Mouse (Mus musculus): ENCODE data around the gene Chd3. TPM values are rescaled to one million over a fixed set of nuclear protein-coding genes. Genes with fewer than 3 reads are reported as not detected.

The Chd3 gene
- total and polyA plus RNA-seq, 2 experiments from 2014 or later, result 12.4 to 23.6 TPM

GRCm38 (mm10) chr11:69412548-69412947, 43.3 kb upstream of the Chd3 start:
- WGBS, result 54% methylated on average over 7 of the region's 7 CpGs
- ATAC-seq (ENCODE audit: insufficient read depth, low read depth) (no peak), DNase-seq (ENCODE audit: low spot score) (no peak)
- no peak overlapping the region for H3K9ac ChIP-seq (replicated peaks; ENCODE audit: low read depth, low read length)
- peak overlapping the region; percentile 98; the same call in 1 of the 2 replicates for H3K27ac ChIP-seq (ENCODE audit: low read depth)
- TF ChIP-seq EP300 (IDR thresholded peaks at IDR 0.05; ENCODE audit: low read depth) (no peak), CTCF (IDR thresholded peaks at IDR 0.05; ENCODE audit: low read depth) (no peak)
- H3K4me2 ChIP-seq (ENCODE audit: low read depth, low read length), result no peak overlapping the region
- H3K4me3 ChIP-seq (ENCODE audit: low read depth, low read length), result no peak overlapping the region
- no peaks in the 10 kb centered on the region for H3K9me3 ChIP-seq (replicated peaks; ENCODE audit: control insufficient read depth, low read length)
- H3K4me1 ChIP-seq (ENCODE audit: control insufficient read depth, insufficient read depth), result peaks cover 44% of the 10 kb centered on the region
- H3K36me3 ChIP-seq (replicated peaks; ENCODE audit: control insufficient read depth, insufficient read depth, low read length), result peaks cover 15% of the 10 kb centered on the region
- no peaks in the 10 kb centered on the region for H3K27me3 ChIP-seq (ENCODE audit: control insufficient read depth, insufficient read depth, low read length)

GRCm38 (mm10) chr11:69411538-69412203, 42.5 kb upstream of the Chd3 start:
- peak; percentile 86 for DNase-seq (ENCODE audit: low spot score)
- H3K4me1 ChIP-seq (ENCODE audit: control insufficient read depth, insufficient read depth), result peaks cover 39% of the 10 kb centered on the region

GRCm38 (mm10) chr11:69411073-69411535, 41.9 kb upstream of the Chd3 start:
- Histone ChIP-seq H3K4me3 (ENCODE audit: low read depth, low read length) (peak overlapping the region; percentile 89), H3K4me1 (ENCODE audit: control insufficient read depth, insufficient read depth) (peaks cover 39% of the 10 kb centered on the region), H3K4me2 (ENCODE audit: low read depth, low read length) (peak overlapping the region; percentile 96), H3K27ac (ENCODE audit: low read depth) (peak overlapping the region; percentile 98), H3K9ac (replicated peaks; ENCODE audit: low read depth, low read length) (peak overlapping the region; percentile 88), H3K9me3 (replicated peaks; ENCODE audit: control insufficient read depth, low read length) (no peaks in the 10 kb centered on the region), H3K36me3 (replicated peaks; ENCODE audit: control insufficient read depth, insufficient read depth, low read length) (peaks cover 30% of the 10 kb centered on the region), H3K27me3 (ENCODE audit: control insufficient read depth, insufficient read depth, low read length) (no peaks in the 10 kb centered on the region)
- peak; percentile 55 for ATAC-seq (ENCODE audit: insufficient read depth, low read depth)
- peak; percentile 96 for DNase-seq (ENCODE audit: low spot score)
- TF ChIP-seq EP300 (IDR thresholded peaks at IDR 0.05; ENCODE audit: low read depth), result peak; percentile 27; the same call in 1 of the 2 replicates
- TF ChIP-seq CTCF (IDR thresholded peaks at IDR 0.05; ENCODE audit: low read depth), result no peak
- WGBS, result under 1% methylated on average over 26 of the region's 26 CpGs

More at GRCm38 (mm10) chr11:69411538-69412203, 42.5 kb upstream of the Chd3 start:
- ATAC-seq (ENCODE audit: insufficient read depth, low read depth), result peak; percentile 24
- no peaks in the 10 kb centered on the region for H3K9me3 ChIP-seq (replicated peaks; ENCODE audit: control insufficient read depth, low read length)
- no peaks in the 10 kb centered on the region for H3K27me3 ChIP-seq (ENCODE audit: control insufficient read depth, insufficient read depth, low read length)
- H3K4me3 ChIP-seq (ENCODE audit: low read depth, low read length), result peak overlapping the region; percentile 89
- peak overlapping the region; percentile 96 for H3K4me2 ChIP-seq (ENCODE audit: low read depth, low read length)
- WGBS, result under 1% methylated on average over 37 of the region's 39 CpGs
- peak overlapping the region; percentile 98 for H3K27ac ChIP-seq (ENCODE audit: low read depth)
- peaks cover 24% of the 10 kb centered on the region for H3K36me3 ChIP-seq (replicated peaks; ENCODE audit: control insufficient read depth, insufficient read depth, low read length)
- peak overlapping the region; percentile 88 for H3K9ac ChIP-seq (replicated peaks; ENCODE audit: low read depth, low read length)
- TF ChIP-seq CTCF (IDR thresholded peaks at IDR 0.05; ENCODE audit: low read depth) (no peak), EP300 (IDR thresholded peaks at IDR 0.05; ENCODE audit: low read depth) (0 out of 2 replicates have a peak, but pooled peaks have one; percentile 2)

- TF ChIP-seq CTCF (IDR thresholded peaks at IDR 0.05; ENCODE audit: low read depth) (no peak), EP300 (IDR thresholded peaks at IDR 0.05; ENCODE audit: low read depth) (no peak; the same call in 1 of the 2 replicates)
- Histone ChIP-seq H3K36me3 (replicated peaks; ENCODE audit: control insufficient read depth, insufficient read depth, low read length) (peaks cover 36% of the 10 kb centered on the region), H3K9ac (replicated peaks; ENCODE audit: low read depth, low read length) (peak overlapping the region; percentile 88), H3K27ac (ENCODE audit: low read depth) (peak overlapping the region; percentile 98), H3K4me3 (ENCODE audit: low read depth, low read length) (peak overlapping the region; percentile 89), H3K4me1 (ENCODE audit: control insufficient read depth, insufficient read depth) (peaks cover 39% of the 10 kb centered on the region), H3K9me3 (replicated peaks; ENCODE audit: control insufficient read depth, low read length) (no peaks in the 10 kb centered on the region), H3K4me2 (ENCODE audit: low read depth, low read length) (peak overlapping the region; percentile 96), H3K27me3 (ENCODE audit: control insufficient read depth, insufficient read depth, low read length) (no peaks in the 10 kb centered on the region)
- ATAC-seq (ENCODE audit: insufficient read depth, low read depth), result 0 out of 2 replicates have a peak, but pooled peaks have one; percentile 1
- under 1% methylated on average over 41 of the region's 41 CpGs for WGBS
- peak; percentile 75 for DNase-seq (ENCODE audit: low spot score)
Observed at GRCm38 (mm10) chr11:69410310-69411072, 41.3 kb upstream of the Chd3 start.

GRCm38 (mm10) chr11:69410045-69410309, 40.8 kb upstream of the Chd3 start:
- H3K27me3 ChIP-seq (ENCODE audit: control insufficient read depth, insufficient read depth, low read length), result no peaks in the 10 kb centered on the region
- peaks cover 41% of the 10 kb centered on the region for H3K36me3 ChIP-seq (replicated peaks; ENCODE audit: control insufficient read depth, insufficient read depth, low read length)
- H3K4me3 ChIP-seq (ENCODE audit: low read depth, low read length), result peak overlapping the region; percentile 89
- H3K27ac ChIP-seq (ENCODE audit: low read depth), result peak overlapping the region; percentile 98
- WGBS, result 0% methylated on average over 18 of the region's 18 CpGs
- no peaks in the 10 kb centered on the region for H3K9me3 ChIP-seq (replicated peaks; ENCODE audit: control insufficient read depth, low read length)
- peak overlapping the region; percentile 88 for H3K9ac ChIP-seq (replicated peaks; ENCODE audit: low read depth, low read length)
- peaks cover 38% of the 10 kb centered on the region for H3K4me1 ChIP-seq (ENCODE audit: control insufficient read depth, insufficient read depth)
- no peak for TF ChIP-seq CTCF (IDR thresholded peaks at IDR 0.05; ENCODE audit: low read depth)
- no peak for TF ChIP-seq EP300 (IDR thresholded peaks at IDR 0.05; ENCODE audit: low read depth)
- DNase-seq (ENCODE audit: low spot score) (no peak), ATAC-seq (ENCODE audit: insufficient read depth, low read depth) (no peak)
- peak overlapping the region; percentile 96 for H3K4me2 ChIP-seq (ENCODE audit: low read depth, low read length)

All from heart, postnatal 0 days (tissue).